Mouse (Mus musculus) heart, postnatal 0 days (tissue): ENCODE results near the gene B230217C12Rik.

ENCODE experiments used
- CTCF ChIP-seq: IDR thresholded peaks from 2 replicates; pipeline ENCODE4 v1.5.1; 2016; ENCODE audit warnings: antibody characterized with exemption, control low read depth, low read depth
- EP300 ChIP-seq: IDR thresholded peaks from 2 replicates; pipeline ENCODE4 v1.6.1; 2016; ENCODE audit warnings: antibody characterized with exemption, low read depth

GRCm38 (mm10) chr11:97884601-97885185 lies 44.1 kb downstream of the B230217C12Rik start:
- no peak for TF ChIP-seq CTCF
- TF ChIP-seq EP300 = no peak
